Mouse (Mus musculus): ENCODE results near the gene Ovca2. TPM values are rescaled to one million over a fixed set of nuclear protein-coding genes. Genes with fewer than 3 reads are reported as not detected.

The Ovca2 gene
- total and polyA plus RNA-seq, 3 experiments, result 7.0 to 26.5 (median 20.4) TPM

- no peak for DNase-seq
Measured at GRCm38 (mm10) chr11:75154053-75154585, 24.5 kb downstream of the Ovca2 start.

GRCm38 (mm10) chr11:75152603-75153557 lies 25.8 kb downstream of the Ovca2 start:
- peak; percentile 42 for DNase-seq

- no peak for DNase-seq
Measured at GRCm38 (mm10) chr11:75150346-75150745, 28.3 kb downstream of the Ovca2 start.

- no peak for DNase-seq
Measured at GRCm38 (mm10) chr11:75148332-75149035, 30.2 kb downstream of the Ovca2 start.

DNA sequence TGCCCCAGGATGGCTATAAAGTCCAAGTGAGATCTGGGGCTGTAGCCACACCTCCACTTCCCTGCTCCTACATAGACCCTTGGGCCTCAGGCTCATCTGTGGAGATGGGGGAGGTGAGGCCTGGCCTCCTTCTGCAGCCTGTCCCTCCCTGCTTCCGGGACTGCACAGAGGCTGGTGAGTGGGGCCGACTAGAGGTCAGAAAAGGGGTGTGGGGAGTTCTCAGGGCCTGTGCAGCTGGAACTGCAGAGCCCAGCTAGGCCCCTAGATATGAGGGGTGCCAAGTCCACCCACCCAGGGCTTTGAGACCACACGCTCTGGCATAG lies 30.8 kb downstream of the Ovca2 start:
- no peak for DNase-seq

- DNase-seq, result peak; percentile 51
Measured at GRCm38 (mm10) chr11:75147106-75147845, 31.4 kb downstream of the Ovca2 start.

- no peak for DNase-seq
Measured at GRCm38 (mm10) chr11:75145841-75146240, 32.8 kb downstream of the Ovca2 start.

DNA sequence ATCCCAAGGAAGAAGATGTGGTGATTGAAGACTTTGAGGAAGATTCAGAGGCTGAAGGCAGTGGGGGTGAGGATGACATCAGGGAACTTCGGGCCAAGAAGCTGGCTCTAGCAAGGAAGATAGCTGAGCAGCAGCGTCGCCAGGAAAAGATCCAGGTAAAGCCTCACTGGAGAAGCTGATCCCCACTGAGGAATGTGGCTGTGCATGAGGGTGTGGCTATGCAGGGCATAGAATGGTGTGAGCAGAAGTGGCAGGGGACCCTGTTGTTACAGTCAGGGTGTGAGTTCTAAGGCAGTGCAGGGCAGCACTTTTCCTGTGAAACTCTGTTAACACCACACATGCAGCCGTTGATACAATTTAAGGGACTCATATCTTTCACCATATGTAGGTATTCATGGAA lies 35.9 kb downstream of the Ovca2 start:
- no peak for DNase-seq

DNA sequence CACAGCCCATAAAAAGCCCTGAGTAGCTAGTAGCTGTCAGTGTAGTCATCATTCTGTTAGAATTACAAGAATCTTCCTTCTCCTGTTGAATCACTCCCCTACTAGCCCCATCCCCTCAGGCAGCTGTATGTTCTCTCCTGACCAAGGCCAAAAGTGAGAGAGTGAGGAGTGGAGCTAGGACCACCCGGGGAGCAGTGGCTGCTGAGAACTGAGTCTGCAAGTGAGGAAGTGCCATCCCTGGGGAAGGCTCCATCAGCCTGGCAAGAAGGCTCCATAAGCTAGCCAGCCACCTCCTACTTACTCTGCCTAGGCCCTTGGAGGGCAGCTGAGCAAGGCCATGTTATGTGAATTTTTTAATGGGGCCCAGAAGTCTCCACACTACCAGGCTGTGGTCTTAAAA lies 36.7 kb downstream of the Ovca2 start:
- DNase-seq, result no peak

- no peak for DNase-seq
Measured at GRCm38 (mm10) chr11:75141038-75141437, 37.6 kb downstream of the Ovca2 start.

GRCm38 (mm10) chr11:75140431-75140830 lies 38.2 kb downstream of the Ovca2 start:
- no peak for DNase-seq

DNA sequence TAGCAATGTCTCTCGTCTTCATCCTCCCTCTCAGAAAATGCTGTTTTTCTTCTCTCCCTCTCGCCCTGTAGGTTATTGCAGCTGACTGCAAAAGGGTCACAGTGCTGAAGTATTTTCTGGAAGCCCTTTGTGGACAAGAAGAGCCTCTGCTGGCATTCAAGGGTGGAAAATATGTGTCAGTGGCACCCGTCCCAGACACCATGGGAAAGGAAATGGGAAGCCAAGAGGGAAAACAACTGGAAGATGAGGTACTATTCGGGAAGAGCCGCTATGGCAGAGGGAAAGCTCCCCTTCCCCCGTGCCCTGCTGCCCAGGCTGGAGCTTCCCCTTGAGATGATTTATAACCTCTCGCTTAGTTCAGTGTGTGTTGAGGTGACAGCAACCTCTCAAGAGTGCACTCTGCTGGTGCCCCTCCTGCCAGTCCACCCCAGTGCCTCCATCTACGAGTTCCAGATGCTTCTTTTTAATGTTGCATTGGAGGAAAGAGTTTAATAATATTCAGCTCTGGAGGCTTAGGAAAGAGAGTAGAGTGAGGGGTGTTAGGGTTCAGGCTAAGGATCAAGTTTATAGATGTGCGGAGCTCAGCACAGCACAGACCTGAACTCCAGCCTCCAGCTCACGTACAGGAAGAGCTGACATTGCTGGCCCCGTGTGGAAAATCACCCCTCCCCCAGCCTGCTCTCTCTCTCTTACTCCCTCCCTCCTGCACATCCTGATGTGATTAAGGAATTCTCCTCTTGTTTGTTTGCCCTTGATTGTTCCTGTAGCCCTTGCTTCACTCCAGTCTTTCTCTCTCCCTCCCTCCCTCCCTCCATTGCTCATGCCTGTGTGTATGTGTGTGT lies 39.3 kb downstream of the Ovca2 start:
- DNase-seq, result peak; percentile 73

- DNase-seq, result peak; percentile 69
Measured at GRCm38 (mm10) chr11:75136666-75137398, 41.8 kb downstream of the Ovca2 start.

DNA sequence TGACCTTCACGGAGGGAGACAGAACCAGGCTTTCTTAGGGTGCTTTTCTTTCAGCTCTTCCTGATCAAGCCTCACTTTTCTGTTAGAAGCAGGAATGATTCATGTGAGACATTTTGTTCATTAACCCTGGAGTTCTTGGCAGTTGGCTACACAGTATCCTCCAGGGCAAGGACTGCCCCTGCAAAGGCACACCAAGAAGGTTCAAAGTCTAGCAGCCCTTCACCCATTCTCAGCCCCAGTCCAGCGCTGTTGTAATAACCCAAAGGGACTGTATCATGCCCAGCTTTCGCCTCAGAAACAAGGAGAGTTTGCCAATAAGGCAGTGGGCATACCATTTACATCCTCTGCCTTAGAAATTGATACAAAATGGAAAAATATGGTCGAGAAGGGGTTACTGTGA lies 43.3 kb downstream of the Ovca2 start:
- DNase-seq, result no peak

DNA sequence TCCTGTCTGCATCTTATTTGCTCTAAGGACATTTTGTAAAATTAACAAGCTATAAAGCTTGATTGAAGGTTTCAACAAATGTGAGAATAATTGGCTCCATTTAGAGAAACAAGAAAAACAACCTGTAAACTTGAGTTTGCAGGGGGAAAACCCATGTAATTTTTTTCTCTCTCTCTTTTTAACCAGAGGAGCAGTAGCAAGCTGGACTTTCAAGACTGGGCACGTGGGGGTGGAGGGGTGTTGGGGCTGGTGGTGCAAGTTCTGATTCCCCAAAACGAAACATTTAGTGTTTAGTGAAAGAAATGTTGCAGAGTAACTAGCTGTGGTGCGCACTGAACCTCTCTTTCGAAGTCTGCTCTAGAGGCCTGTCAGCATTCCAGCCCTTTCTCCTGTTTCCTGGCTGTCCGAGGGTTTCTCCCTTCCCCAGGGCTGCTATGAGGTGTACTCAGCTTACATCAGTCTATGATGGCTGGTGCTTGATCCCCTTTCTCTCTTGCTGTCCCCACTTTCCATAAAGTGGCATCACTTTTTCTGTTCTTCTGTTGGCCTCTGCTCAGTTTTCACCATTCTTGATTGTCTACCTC lies 44.1 kb downstream of the Ovca2 start:
- DNase-seq, result no peak

DNA sequence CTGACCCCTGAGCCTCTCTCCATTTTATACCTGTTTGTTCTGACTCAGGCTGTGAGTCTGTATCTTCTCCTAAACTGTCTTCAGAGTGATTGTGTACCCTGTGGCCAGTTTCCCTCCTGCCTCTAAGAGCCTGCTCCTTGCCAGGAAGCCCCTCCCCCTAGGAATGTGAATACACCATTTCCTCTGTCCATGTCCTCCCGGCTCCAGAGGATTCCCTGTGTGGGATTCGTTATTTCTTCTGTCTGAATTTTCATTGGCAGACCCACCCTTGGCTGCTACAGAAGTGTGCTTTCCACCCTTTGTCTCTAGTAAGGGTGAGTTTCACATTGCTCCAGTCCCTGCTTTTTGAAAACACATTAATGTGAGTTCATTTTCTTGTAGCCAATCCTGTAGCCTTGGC lies 44.7 kb downstream of the Ovca2 start:
- DNase-seq, result peak; percentile 42

GRCm38 (mm10) chr11:75133391-75133790 lies 45.2 kb downstream of the Ovca2 start:
- DNase-seq, result no peak

DNA sequence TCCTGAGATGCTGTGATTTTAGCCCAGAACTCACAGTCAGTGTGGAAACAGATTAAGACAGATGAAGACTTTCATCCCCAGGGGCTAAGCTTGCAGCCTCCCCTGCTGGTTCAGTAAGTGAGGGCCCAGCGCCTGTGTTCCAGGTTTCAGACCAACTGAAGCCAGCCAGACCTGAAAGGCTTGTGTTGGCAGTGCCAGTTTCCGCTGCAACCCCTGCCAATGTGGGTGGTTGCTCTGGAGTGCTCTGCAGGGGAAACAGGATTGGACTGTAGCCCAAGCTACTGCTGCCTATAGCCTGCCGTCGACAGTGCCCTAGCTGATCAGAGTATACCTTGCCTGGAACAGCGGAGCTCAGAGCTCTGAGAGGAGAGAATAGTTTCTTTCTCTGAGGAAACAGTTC lies 46.4 kb downstream of the Ovca2 start:
- DNase-seq, result peak; percentile 57

GRCm38 (mm10) chr11:75131300-75131699 lies 47.3 kb downstream of the Ovca2 start:
- DNase-seq, result no peak

- DNase-seq, result no peak
Measured at GRCm38 (mm10) chr11:75129481-75129880, 49.2 kb downstream of the Ovca2 start.
